Mouse (Mus musculus): Measurements from ENCODE around the gene Vmn1r81.

- TF ChIP-seq CTCF (IDR thresholded peaks at IDR 0.05; ENCODE audit: borderline replicate concordance, insufficient read depth, low read length), result no peak
- TF ChIP-seq POLR2A (IDR thresholded peaks at IDR 0.05; ENCODE audit: low read depth, low read length), result no peak
These were observed at the start of gene Vmn1r81 for GRCm38 (mm10) chr7:12268169-12268568.
